Mouse (Mus musculus) gastrocnemius, postnatal 25 days (tissue): Measurements from ENCODE around the gene Pex12. TPM values are rescaled to one million over a fixed set of nuclear protein-coding genes. Genes with fewer than 3 reads are reported as not detected.
"Not testable (repeated sequence)": the region's sequence is repeated elsewhere in the genome, so short reads cannot be mapped to it uniquely, and the experiment has no call there.

Experiments used
- DNase-seq: peaks from one replicate; pipeline ENCODE4 v3.0.0; 2022
- total RNA-seq, 2 experiments: library from RNA; stranded (reverse); gene quantifications; 1 replicate in 1 of 2; 2 replicates in 1 of 2; pipeline ENCODE4 v1.2.3; 2021

The Pex12 gene
- total RNA-seq, 2 experiments from 2014 or later, result 9.0 to 11.9 TPM

- DNase-seq, result no peak
These were observed 13.3 kb downstream of the Pex12 start for GRCm38 (mm10) chr11:83289036-83289435.

GRCm38 (mm10) chr11:83286566-83286965 lies 15.8 kb downstream of the Pex12 start, which contains the start of gene Slfn14:
TSS of gene Slfn14 (minus strand) at chr11:83286726.
- DNase-seq, result no peak

- no peak for DNase-seq
These were observed 16.8 kb downstream of the Pex12 start for GRCm38 (mm10) chr11:83285627-83286026.

- DNase-seq, result no peak
These were observed 20.3 kb downstream of the Pex12 start for GRCm38 (mm10) chr11:83282084-83282483.

GRCm38 (mm10) chr11:83279691-83280090 lies 22.7 kb downstream of the Pex12 start:
- no peak for DNase-seq

- DNase-seq, result no peak
These were observed 23.4 kb downstream of the Pex12 start for GRCm38 (mm10) chr11:83279024-83279423.

- no peak for DNase-seq
These were observed 26.1 kb downstream of the Pex12 start for GRCm38 (mm10) chr11:83276251-83276650.

GRCm38 (mm10) chr11:83271951-83272843 lies 30.2 kb downstream of the Pex12 start:
- DNase-seq, result no peak

- peak; percentile 66 for DNase-seq
These were observed 31.0 kb downstream of the Pex12 start for GRCm38 (mm10) chr11:83271151-83271950.

- DNase-seq, result no peak
These were observed 31.6 kb downstream of the Pex12 start for GRCm38 (mm10) chr11:83270842-83271150.

GRCm38 (mm10) chr11:83263146-83263545 lies 39.2 kb downstream of the Pex12 start:
- DNase-seq, result no peak

- no peak for DNase-seq
These were observed 39.7 kb downstream of the Pex12 start for GRCm38 (mm10) chr11:83262673-83263072.

GRCm38 (mm10) chr11:83257211-83257610 lies 45.2 kb downstream of the Pex12 start:
- DNase-seq, result not testable (repeated sequence)

Other genes with a start within 250 kb of the Pex12 start
- 1 to 10 TPM in 1 of 2 experiments, under 1 TPM in 1; 0.69 to 1.9 TPM for gene Slfn2, start 237.5 kb downstream of the Pex12 start, total RNA-seq
- not detected for gene Slfn1, start 185.7 kb downstream of the Pex12 start, total RNA-seq
- gene Slfn4, start 127.4 kb downstream of the Pex12 start, total RNA-seq, result under 1 TPM in 1 of 2 experiments, not detected in 1; 0.08 TPM
- gene Slfn3, start 111.3 kb downstream of the Pex12 start, total RNA-seq, result 1 to 10 TPM; 1.2 to 1.3 TPM
- gene Slfn14, start 15.9 kb downstream of the Pex12 start, total RNA-seq, result not detected
- gene Ap2b1, start 3.6 kb downstream of the Pex12 start, total RNA-seq, result 10 to 100 TPM; 30.1 to 32.3 TPM
- gene Rasl10b, start 106.6 kb upstream of the Pex12 start, total RNA-seq, result under 1 TPM; 0.32 to 0.59 TPM
- not detected for gene Gas2l2, start 126.9 kb upstream of the Pex12 start, total RNA-seq
- gene 1700020L24Rik, start 135.1 kb upstream of the Pex12 start, total RNA-seq, result not detected
- gene Mmp28, start 160.5 kb upstream of the Pex12 start, total RNA-seq, result 1 to 10 TPM; 2.5 to 4.5 TPM
- gene Taf15, start 170.5 kb upstream of the Pex12 start, total RNA-seq, result 10 to 100 TPM; 20.2 to 24.3 TPM
- gene Heatr9, start 219.6 kb upstream of the Pex12 start, total RNA-seq, result not detected
- not detected for gene Ccl5, start 227.9 kb upstream of the Pex12 start, total RNA-seq